Mouse (Mus musculus) heart, embryonic 15.5 days (tissue): ENCODE results near the gene Gin1. TPM values are rescaled to one million over a fixed set of nuclear protein-coding genes. Genes with fewer than 3 reads are reported as not detected.
A peak's percentile ranks its signal among the peaks of the same experiment; 100 is the strongest.

Experiments used
- ATAC-seq: fragments of 200-750 bp; cut with Nextera tagmentation; replicated peaks from 2 replicates; pipeline ENCODE4 v1.8.0; 2017; ENCODE audit warnings: low read depth, moderate TSS enrichment; ENCODE audit not compliant: insufficient number of reproducible peaks, insufficient read depth, low FRiP score
- H3K27ac ChIP-seq: fragments of 300-500 bp; sonication (generic); 2 replicates; pipeline ENCODE4 v1.5.1; 2015; ENCODE audit warnings: mild to moderate bottlenecking, inconsistent platforms
- H3K27me3 ChIP-seq: fragments of 300-500 bp; sonication (generic); 2 replicates; pipeline ENCODE4 v1.6.1; 2015; ENCODE audit warnings: inconsistent platforms
- H3K36me3 ChIP-seq: fragments of 300-500 bp; sonication (generic); 2 replicates; pipeline ENCODE4 v1.6.1; 2015; ENCODE audit warnings: mild to moderate bottlenecking, inconsistent platforms
- H3K4me1 ChIP-seq: fragments of 300-500 bp; sonication (generic); replicated peaks from 2 replicates; pipeline ENCODE4 v1.6.1; 2015; ENCODE audit warnings: inconsistent platforms
- H3K4me2 ChIP-seq: fragments of 300-500 bp; sonication (generic); 2 replicates; pipeline ENCODE4 v1.6.1; 2015; ENCODE audit warnings: inconsistent platforms, mild to moderate bottlenecking, moderate library complexity
- H3K4me3 ChIP-seq: fragments of 300-500 bp; sonication (generic); 2 replicates; pipeline ENCODE4 v1.5.1; 2015; ENCODE audit warnings: mild to moderate bottlenecking, inconsistent platforms
- H3K9ac ChIP-seq: fragments of 300-500 bp; sonication (generic); 2 replicates; pipeline ENCODE4 v1.6.1; 2015; ENCODE audit warnings: mild to moderate bottlenecking, inconsistent platforms
- H3K9me3 ChIP-seq: fragments of 300-500 bp; sonication (generic); replicated peaks from 2 replicates; pipeline ENCODE4 v1.6.1; 2016; ENCODE audit warnings: inconsistent platforms
- WGBS: fragments of 180-500 bp; shearing (Covaris S2); methylation state at CpG from one replicate; pipeline ENCODE4 v1.1.7; 2015; ENCODE audit warnings: mixed read lengths; 5-methylcytosine and 5-hydroxymethylcytosine counted together
- polyA plus RNA-seq: library from polyadenylated mRNA; unstranded; fragments of >200 nt; fragmentation: Nextera tagmentation; extraction: Ambion mirVana; gene quantifications from 2 replicates; pipeline ENCODE4 v1.2.1, GENCODE M21; 2015

Gene Gin1
- 17.0 and 19.7 TPM in 2 replicates for polyA plus RNA-seq

DNA sequence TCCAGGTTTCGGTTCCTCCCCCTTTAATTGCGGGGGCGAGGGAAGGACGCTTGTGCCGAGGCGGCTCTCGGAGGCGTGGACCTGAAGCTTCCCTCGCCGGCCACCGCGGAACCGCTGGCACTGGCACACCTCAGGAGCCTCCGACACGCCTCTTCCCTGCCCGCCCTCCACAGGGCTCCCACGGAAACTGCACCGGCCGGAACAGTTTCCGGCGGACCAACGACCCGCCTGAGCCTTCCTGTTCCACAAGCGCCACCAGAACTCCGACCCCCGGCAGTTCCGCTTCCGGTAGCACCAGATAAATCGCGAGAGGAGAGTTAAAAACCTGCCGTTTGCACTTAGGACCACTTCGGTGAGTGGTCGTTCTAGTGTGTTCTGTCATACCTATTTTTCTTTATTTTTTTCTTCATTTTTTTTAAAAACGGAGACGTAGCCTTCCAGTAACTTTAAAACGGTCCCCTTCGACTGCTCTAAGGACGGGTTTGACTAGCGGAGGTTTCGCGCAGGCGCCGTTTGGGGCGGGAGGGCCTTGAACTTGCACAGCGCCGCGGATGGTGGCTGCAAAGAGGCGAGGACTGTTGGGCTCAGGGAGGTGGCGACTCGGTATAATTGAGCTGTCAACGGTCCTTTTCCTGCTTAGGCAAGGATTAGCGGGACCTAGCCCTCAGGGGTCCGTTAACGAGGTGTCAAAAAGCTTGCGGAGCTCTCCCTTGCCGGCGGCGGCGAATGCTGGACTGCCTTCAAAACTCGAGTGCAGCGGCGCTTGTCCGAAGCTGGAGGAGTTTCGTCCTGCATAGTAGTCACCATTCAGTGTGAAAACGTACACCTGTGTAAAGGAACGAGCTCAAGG is at the start of gene Gin1, which contains the start of gene Ppip5k2:
Gene Gin1, plus strand, starts transcription at position 269 of the 850 bp plus-strand sequence.
Gene Ppip5k2, minus strand, starts transcription at position 508 of the 850 bp plus-strand sequence.
- Histone ChIP-seq H3K4me3 (peak within 1 kb of the TSS; percentile 85), H3K9me3 (no peaks in the 10 kb centered on the region), H3K27me3 (no peaks in the 10 kb centered on the region), H3K27ac (peak within 1 kb of the TSS; percentile 97), H3K4me1 (peaks cover 8% of the 10 kb centered on the region), H3K4me2 (peak within 1 kb of the TSS; percentile 75), H3K36me3 (no peaks in the 10 kb centered on the region), H3K9ac (peak within 1 kb of the TSS; percentile 91)
- ATAC-seq = peak; percentile 99
- under 1% methylated on average over 66 of the region's 66 CpGs for whole genome bisulfite sequencing

DNA sequence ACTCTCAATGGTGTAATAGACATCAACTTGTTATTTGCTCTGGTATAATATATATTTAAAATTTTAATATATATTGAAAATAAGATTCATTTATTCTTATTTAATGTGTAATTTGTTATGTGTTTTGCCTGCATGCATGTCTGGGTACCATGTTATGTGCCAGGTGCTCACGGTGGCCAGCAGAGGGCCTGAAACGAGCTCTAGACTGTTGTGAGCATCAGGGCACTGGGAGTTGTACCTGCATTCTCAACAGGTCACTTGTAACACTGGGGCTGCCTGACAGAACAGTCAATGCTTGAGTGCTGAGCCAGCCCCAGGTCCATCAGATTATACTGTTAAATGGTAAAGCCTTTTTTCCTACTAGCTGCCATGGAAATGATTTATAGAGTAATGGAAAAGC is 43.2 kb upstream of the Gin1 start:
- Histone ChIP-seq H3K27ac (no peak overlapping the region), H3K4me2 (no peak overlapping the region), H3K9me3 (no peaks in the 10 kb centered on the region), H3K4me1 (no peaks in the 10 kb centered on the region), H3K9ac (no peak overlapping the region), H3K4me3 (no peak overlapping the region), H3K36me3 (peaks cover 30% of the 10 kb centered on the region), H3K27me3 (no peaks in the 10 kb centered on the region)
- no peak for ATAC-seq
- 66% methylated on average over 2 of the region's 2 CpGs for WGBS

DNA sequence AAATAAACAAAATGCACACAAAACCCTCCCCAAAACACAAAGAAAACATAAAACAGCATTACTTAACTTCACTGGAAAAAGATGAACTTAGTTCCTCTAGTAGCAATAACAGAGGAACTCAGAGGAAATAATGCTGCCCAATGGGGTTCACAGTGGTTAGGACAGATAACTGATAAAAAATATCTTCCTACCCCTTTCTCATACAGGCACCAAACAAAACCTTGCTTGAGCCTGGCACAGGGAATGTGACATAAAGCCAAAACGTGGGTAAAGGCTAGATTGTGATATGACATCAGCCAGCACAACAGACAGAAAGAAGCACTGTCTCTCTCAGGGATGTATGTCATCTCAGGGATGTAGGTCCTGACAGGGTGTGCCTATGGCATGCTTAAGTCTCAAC is 40.6 kb upstream of the Gin1 start:
- WGBS = 57% methylated on average over 1 of the region's 1 CpGs

DNA sequence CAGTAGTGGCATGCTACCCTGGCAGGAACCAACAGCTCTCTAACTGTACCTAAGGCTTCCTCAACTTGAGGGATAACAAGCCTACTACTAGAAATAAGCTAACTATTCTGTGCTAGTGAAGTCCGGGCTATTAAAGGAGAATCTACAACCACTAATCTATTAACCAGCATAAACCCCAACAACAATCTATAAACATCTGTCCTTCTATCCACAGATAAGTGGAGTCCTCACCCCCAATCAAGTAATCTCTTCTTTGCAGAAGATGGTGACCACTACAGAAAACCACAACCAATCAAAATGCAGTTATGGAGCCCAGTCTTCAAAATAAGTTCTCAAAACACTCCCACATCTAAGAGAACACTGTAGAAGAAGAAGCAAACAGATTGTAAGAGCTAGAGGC is 26.9 kb upstream of the Gin1 start:
- Histone ChIP-seq H3K27me3 (no peaks in the 10 kb centered on the region), H3K27ac (no peak overlapping the region), H3K4me1 (peaks cover 3% of the 10 kb centered on the region; the same call in 1 of the 2 replicates), H3K9me3 (no peaks in the 10 kb centered on the region), H3K36me3 (peaks cover 62% of the 10 kb centered on the region), H3K4me2 (no peak overlapping the region), H3K9ac (no peak overlapping the region), H3K4me3 (no peak overlapping the region)
- ATAC-seq = no peak
- WGBS = 85% methylated on average over 1 of the region's 1 CpGs

More for the DNA sequence above, 40.6 kb upstream of the Gin1 start:
- Histone ChIP-seq H3K4me2 (no peak overlapping the region), H3K9ac (no peak overlapping the region), H3K27ac (no peak overlapping the region), H3K27me3 (no peaks in the 10 kb centered on the region), H3K4me1 (no peaks in the 10 kb centered on the region), H3K4me3 (no peak overlapping the region), H3K36me3 (peaks cover 34% of the 10 kb centered on the region), H3K9me3 (no peaks in the 10 kb centered on the region)
- ATAC-seq = no peak

DNA sequence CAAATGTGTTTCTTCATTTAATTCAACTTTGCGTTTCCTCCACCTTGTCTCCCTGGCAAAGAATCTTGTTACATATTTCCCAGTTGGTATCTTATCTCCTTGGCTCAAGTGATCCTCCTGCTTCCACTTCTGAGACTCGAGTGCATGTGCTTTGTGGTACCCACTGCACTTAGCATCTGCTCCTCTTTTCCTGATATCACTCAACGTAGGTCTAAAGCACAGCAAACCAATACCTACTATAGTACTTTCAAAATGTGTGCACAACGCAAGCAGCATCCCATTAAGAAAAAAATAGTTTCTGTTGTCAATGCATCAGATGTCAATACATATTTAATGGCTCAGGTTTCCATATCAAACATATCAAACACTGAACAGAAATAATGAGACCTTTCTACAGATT is 24.3 kb upstream of the Gin1 start:
- H3K27me3 ChIP-seq = no peaks in the 10 kb centered on the region
- no peak for ATAC-seq
- no peak overlapping the region for H3K27ac ChIP-seq
- H3K4me1 ChIP-seq = peaks cover 3% of the 10 kb centered on the region; the same call in 1 of the 2 replicates
- H3K4me3 ChIP-seq = no peak overlapping the region
- H3K9me3 ChIP-seq = no peaks in the 10 kb centered on the region
- peaks cover 61% of the 10 kb centered on the region for H3K36me3 ChIP-seq
- WGBS = 47% methylated on average over 4 of the region's 4 CpGs
- no peak overlapping the region for H3K4me2 ChIP-seq
- H3K9ac ChIP-seq = no peak overlapping the region

DNA sequence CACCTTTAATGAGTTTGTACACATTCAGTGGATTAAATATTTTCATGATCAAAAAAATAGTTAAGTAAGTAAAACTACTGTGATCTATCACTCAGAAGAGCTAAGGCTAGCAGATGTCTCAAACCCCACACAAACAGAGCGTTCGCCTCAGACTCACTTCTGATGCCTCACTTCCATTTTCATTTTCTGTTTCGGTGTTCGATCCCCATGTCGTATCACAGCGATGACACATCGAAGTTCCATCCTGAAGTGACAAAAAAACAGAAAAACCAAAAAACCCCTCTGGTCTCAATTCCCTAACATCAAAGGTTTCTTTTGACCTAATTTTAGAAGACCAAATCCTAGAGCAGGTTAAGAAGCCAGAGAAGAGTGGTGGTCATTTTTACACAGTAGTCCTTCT is 23.7 kb upstream of the Gin1 start:
- no peaks in the 10 kb centered on the region for H3K27me3 ChIP-seq
- WGBS = 96% methylated on average over 7 of the region's 7 CpGs
- H3K27ac ChIP-seq = no peak overlapping the region
- no peaks in the 10 kb centered on the region for H3K9me3 ChIP-seq
- peaks cover 3% of the 10 kb centered on the region; the same call in 1 of the 2 replicates for H3K4me1 ChIP-seq
- H3K36me3 ChIP-seq = peaks cover 62% of the 10 kb centered on the region
- no peak for ATAC-seq
- H3K9ac ChIP-seq = no peak overlapping the region
- H3K4me3 ChIP-seq = no peak overlapping the region
- no peak overlapping the region for H3K4me2 ChIP-seq

DNA sequence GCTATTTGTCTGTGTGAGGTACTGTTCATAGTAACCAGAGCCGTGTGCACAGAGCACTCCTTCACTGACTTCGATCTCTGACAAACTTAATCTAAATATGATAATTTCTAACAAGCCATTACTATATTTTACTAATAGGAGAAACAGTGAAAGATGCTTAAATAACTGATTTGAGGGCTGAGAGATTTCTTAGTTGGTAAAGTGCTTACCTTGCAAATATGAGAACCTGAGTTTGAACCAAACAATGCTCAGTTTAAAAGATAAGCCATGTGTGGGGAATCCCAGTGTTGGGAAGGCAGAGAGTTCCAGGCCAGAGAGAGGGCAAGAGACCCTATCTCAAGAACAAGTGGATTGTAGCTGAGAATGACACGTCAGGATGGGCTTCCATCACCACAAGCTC is 21.8 kb upstream of the Gin1 start:
- no peak overlapping the region for H3K27ac ChIP-seq
- peaks cover 3% of the 10 kb centered on the region; the same call in 1 of the 2 replicates for H3K4me1 ChIP-seq
- peaks cover 57% of the 10 kb centered on the region for H3K36me3 ChIP-seq
- no peak overlapping the region for H3K9ac ChIP-seq
- no peak overlapping the region for H3K4me2 ChIP-seq
- H3K9me3 ChIP-seq = no peaks in the 10 kb centered on the region
- no peak overlapping the region for H3K4me3 ChIP-seq
- WGBS = 91% methylated on average over 3 of the region's 3 CpGs
- no peak for ATAC-seq
- H3K27me3 ChIP-seq = no peaks in the 10 kb centered on the region

DNA sequence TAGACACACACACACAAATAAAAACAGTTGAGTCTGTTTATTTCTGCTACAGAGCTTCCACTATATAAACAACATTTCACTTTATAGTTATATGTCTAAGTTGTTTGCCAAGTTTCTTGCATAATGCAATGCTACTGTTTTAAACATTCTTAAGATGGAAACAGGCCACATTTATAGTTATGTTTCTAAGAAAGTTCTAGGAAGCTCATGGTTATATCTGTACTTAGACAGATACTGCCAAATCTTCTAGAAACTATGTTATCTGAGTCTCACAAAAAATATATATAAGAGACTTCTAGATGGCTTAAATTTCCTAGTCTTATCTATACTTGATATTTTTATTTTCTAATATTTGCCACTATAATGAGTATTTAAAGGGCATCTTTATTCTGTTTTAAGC is 16.8 kb upstream of the Gin1 start:
- Histone ChIP-seq H3K27me3 (no peaks in the 10 kb centered on the region), H3K4me3 (no peak overlapping the region), H3K4me2 (no peak overlapping the region), H3K36me3 (peaks cover 40% of the 10 kb centered on the region), H3K4me1 (no peaks in the 10 kb centered on the region), H3K9ac (no peak overlapping the region), H3K27ac (no peak overlapping the region), H3K9me3 (no peaks in the 10 kb centered on the region)
- ATAC-seq = no peak

DNA sequence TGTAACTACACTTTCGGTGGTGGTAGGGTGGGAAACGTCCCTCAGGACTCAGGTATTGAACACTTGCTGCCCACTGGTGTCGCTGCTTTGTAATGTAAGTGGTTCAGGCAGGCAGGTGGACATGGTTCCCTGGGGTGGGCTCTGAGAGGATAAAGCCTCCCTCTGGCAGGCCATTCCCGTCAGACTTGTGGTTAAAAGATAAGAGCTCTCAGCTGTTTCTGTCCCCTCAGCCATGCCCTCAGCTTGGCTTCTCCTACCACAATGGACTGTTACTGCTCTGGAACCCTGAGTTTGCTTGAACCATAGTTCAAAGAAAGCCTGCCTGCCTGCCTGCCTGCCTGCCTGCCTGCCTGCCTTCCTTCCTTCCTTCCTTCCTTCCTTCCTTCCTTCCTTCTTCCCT is 15.6 kb upstream of the Gin1 start:
- Histone ChIP-seq H3K9ac (no peak overlapping the region), H3K27me3 (no peaks in the 10 kb centered on the region), H3K4me2 (no peak overlapping the region), H3K36me3 (peaks cover 36% of the 10 kb centered on the region), H3K27ac (no peak overlapping the region), H3K4me1 (0 out of 2 replicates have a peak, but pooled peaks cover 1% of the 10 kb centered on the region), H3K4me3 (no peak overlapping the region), H3K9me3 (no peaks in the 10 kb centered on the region)
- 60% methylated on average over 4 of the region's 4 CpGs for WGBS
- no peak for ATAC-seq

DNA sequence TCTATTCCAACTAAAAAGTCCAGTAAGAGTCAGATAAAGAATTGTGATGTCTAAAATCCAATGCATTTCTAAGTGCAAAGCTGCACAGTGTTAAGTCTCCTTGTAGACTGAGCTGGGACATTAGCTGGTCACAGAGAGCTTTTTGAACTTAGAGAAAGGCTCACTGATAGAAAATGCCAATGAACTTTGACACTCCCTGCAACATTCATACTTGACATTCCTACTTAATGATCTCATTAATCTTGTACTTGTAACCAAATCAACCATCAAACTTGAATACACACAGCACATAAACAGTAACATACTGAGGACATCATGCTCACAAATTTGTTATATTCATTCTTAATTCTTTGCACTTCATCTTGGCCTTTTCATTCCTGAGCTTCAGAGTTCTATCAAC is 10.1 kb upstream of the Gin1 start:
- Histone ChIP-seq H3K27ac (peak overlapping the region; percentile 84), H3K27me3 (no peaks in the 10 kb centered on the region), H3K9ac (no peak overlapping the region), H3K4me1 (0 out of 2 replicates have a peak, but pooled peaks cover 2% of the 10 kb centered on the region), H3K36me3 (peaks cover 13% of the 10 kb centered on the region), H3K4me3 (no peak overlapping the region), H3K4me2 (peak overlapping the region; percentile 22; the same call in 1 of the 2 replicates), H3K9me3 (no peaks in the 10 kb centered on the region)
- ATAC-seq = no peak

DNA sequence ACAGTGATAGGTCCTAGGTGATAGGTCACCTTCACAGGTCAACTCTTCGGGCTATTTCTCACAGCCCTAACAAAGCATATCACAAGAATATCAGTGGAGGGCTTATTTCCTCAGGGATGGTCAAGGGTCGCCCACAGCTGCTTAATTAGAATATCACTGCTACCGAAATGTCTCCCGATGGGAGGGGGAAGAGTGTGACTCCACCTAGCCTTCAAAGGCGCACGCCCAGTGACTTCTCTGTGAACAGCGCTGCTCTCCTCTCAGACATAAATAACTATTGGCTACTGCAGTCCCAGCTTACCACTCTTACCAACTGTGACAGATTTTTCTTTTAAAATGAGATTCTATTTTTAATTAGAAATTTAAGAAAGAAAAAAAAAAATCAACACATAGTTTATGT is 9.4 kb upstream of the Gin1 start:
- Histone ChIP-seq H3K4me1 (0 out of 2 replicates have a peak, but pooled peaks cover 2% of the 10 kb centered on the region), H3K36me3 (peaks cover 6% of the 10 kb centered on the region), H3K27ac (peak overlapping the region; percentile 84), H3K4me2 (peak overlapping the region; percentile 52), H3K9me3 (no peaks in the 10 kb centered on the region), H3K27me3 (no peaks in the 10 kb centered on the region), H3K4me3 (peak overlapping the region; percentile 38), H3K9ac (no peak overlapping the region)
- 37% methylated on average over 7 of the region's 7 CpGs for WGBS
- peak; percentile 58; the same call in 1 of the 2 replicates for ATAC-seq
